Mouse (Mus musculus): Measurements from ENCODE around the gene Tmbim6. TPM values are rescaled to one million over a fixed set of nuclear protein-coding genes. Genes with fewer than 3 reads are reported as not detected.

Tmbim6 gene
- polyA plus RNA-seq (2014; fragmentation: Nextera tagmentation; extraction: Ambion mirVana), result 245 and 257 TPM in 2 replicates

GRCm38 (mm10) chr15:99392486-99393385 lies at the start of gene Tmbim6:
Gene Tmbim6, plus strand, starts transcription at chr15:99392882.
- peak; percentile 100 for ATAC-seq (ENCODE audit: low read depth)
- Histone ChIP-seq H3K27ac (ENCODE audit: low read depth, low read length) (peak within 1 kb of the TSS; percentile 90), H3K9me3 (ENCODE audit: control insufficient read depth, low read length) (no peaks in the 10 kb centered on the region), H3K9ac (replicated peaks; ENCODE audit: low read depth, low read length) (peak within 1 kb of the TSS; percentile 75), H3K36me3 (ENCODE audit: control insufficient read depth, insufficient read depth, low read length) (no peaks in the 10 kb centered on the region), H3K4me3 (ENCODE audit: low read depth, low read length) (peak within 1 kb of the TSS; percentile 83), H3K4me1 (ENCODE audit: control insufficient read depth, insufficient read depth, low read length) (peaks cover 31% of the 10 kb centered on the region), H3K27me3 (ENCODE audit: control insufficient read depth, insufficient read depth, low read length) (no peaks in the 10 kb centered on the region), H3K4me2 (ENCODE audit: low read depth, low read length) (peak within 1 kb of the TSS; percentile 92)
- WGBS, result 0% methylated on average over 50 of the region's 51 CpGs

GRCm38 (mm10) chr15:99343414-99344147 lies 49.1 kb upstream of the Tmbim6 start:
- Histone ChIP-seq H3K27me3 (ENCODE audit: control insufficient read depth, insufficient read depth, low read length) (no peaks in the 10 kb centered on the region), H3K36me3 (ENCODE audit: control insufficient read depth, insufficient read depth, low read length) (no peaks in the 10 kb centered on the region), H3K9ac (replicated peaks; ENCODE audit: low read depth, low read length) (no peak overlapping the region), H3K4me2 (ENCODE audit: low read depth, low read length) (no peak overlapping the region), H3K9me3 (ENCODE audit: control insufficient read depth, low read length) (no peaks in the 10 kb centered on the region), H3K4me3 (ENCODE audit: low read depth, low read length) (no peak overlapping the region), H3K4me1 (ENCODE audit: control insufficient read depth, insufficient read depth, low read length) (peaks cover 10% of the 10 kb centered on the region; the same call in 1 of the 2 replicates), H3K27ac (ENCODE audit: low read depth, low read length) (peak overlapping the region; percentile 60)
- peak; percentile 46; the same call in 1 of the 2 replicates for ATAC-seq (ENCODE audit: low read depth)
- WGBS, result 46% methylated on average over 5 of the region's 5 CpGs

GRCm38 (mm10) chr15:99344148-99344870 lies 48.4 kb upstream of the Tmbim6 start:
- peak overlapping the region; percentile 60 for H3K27ac ChIP-seq (ENCODE audit: low read depth, low read length)
- no peaks in the 10 kb centered on the region for H3K36me3 ChIP-seq (ENCODE audit: control insufficient read depth, insufficient read depth, low read length)
- no peak overlapping the region for H3K4me2 ChIP-seq (ENCODE audit: low read depth, low read length)
- no peaks in the 10 kb centered on the region for H3K27me3 ChIP-seq (ENCODE audit: control insufficient read depth, insufficient read depth, low read length)
- WGBS, result 76% methylated on average over 8 of the region's 8 CpGs
- peaks cover 10% of the 10 kb centered on the region; the same call in 1 of the 2 replicates for H3K4me1 ChIP-seq (ENCODE audit: control insufficient read depth, insufficient read depth, low read length)
- no peak for ATAC-seq (ENCODE audit: low read depth)
- H3K4me3 ChIP-seq (ENCODE audit: low read depth, low read length), result no peak overlapping the region
- H3K9ac ChIP-seq (replicated peaks; ENCODE audit: low read depth, low read length), result no peak overlapping the region
- H3K9me3 ChIP-seq (ENCODE audit: control insufficient read depth, low read length), result no peaks in the 10 kb centered on the region

- peaks cover 10% of the 10 kb centered on the region; the same call in 1 of the 2 replicates for H3K4me1 ChIP-seq (ENCODE audit: control insufficient read depth, insufficient read depth, low read length)
- no peaks in the 10 kb centered on the region for H3K9me3 ChIP-seq (ENCODE audit: control insufficient read depth, low read length)
- no peak overlapping the region for H3K9ac ChIP-seq (replicated peaks; ENCODE audit: low read depth, low read length)
- H3K4me2 ChIP-seq (ENCODE audit: low read depth, low read length), result no peak overlapping the region
- no peaks in the 10 kb centered on the region for H3K36me3 ChIP-seq (ENCODE audit: control insufficient read depth, insufficient read depth, low read length)
- H3K27me3 ChIP-seq (ENCODE audit: control insufficient read depth, insufficient read depth, low read length), result no peaks in the 10 kb centered on the region
- ATAC-seq (ENCODE audit: low read depth), result no peak
- no peak overlapping the region for H3K4me3 ChIP-seq (ENCODE audit: low read depth, low read length)
- 69% methylated on average over 4 of the region's 4 CpGs for WGBS
- no peak overlapping the region; the same call in 1 of the 2 replicates for H3K27ac ChIP-seq (ENCODE audit: low read depth, low read length)
Measured at GRCm38 (mm10) chr15:99344961-99345360, 47.7 kb upstream of the Tmbim6 start.

GRCm38 (mm10) chr15:99351610-99352009 lies 41.1 kb upstream of the Tmbim6 start:
- Histone ChIP-seq H3K27me3 (ENCODE audit: control insufficient read depth, insufficient read depth, low read length) (no peaks in the 10 kb centered on the region), H3K4me1 (ENCODE audit: control insufficient read depth, insufficient read depth, low read length) (no peaks in the 10 kb centered on the region), H3K36me3 (ENCODE audit: control insufficient read depth, insufficient read depth, low read length) (no peaks in the 10 kb centered on the region), H3K9me3 (ENCODE audit: control insufficient read depth, low read length) (no peaks in the 10 kb centered on the region), H3K4me3 (ENCODE audit: low read depth, low read length) (no peak overlapping the region), H3K4me2 (ENCODE audit: low read depth, low read length) (no peak overlapping the region), H3K27ac (ENCODE audit: low read depth, low read length) (no peak overlapping the region), H3K9ac (replicated peaks; ENCODE audit: low read depth, low read length) (no peak overlapping the region)
- WGBS, result 88% methylated on average over 6 of the region's 6 CpGs
- no peak for ATAC-seq (ENCODE audit: low read depth)

- Histone ChIP-seq H3K27ac (ENCODE audit: low read depth, low read length) (no peak overlapping the region), H3K4me1 (ENCODE audit: control insufficient read depth, insufficient read depth, low read length) (no peaks in the 10 kb centered on the region), H3K4me2 (ENCODE audit: low read depth, low read length) (no peak overlapping the region), H3K9ac (replicated peaks; ENCODE audit: low read depth, low read length) (no peak overlapping the region), H3K36me3 (ENCODE audit: control insufficient read depth, insufficient read depth, low read length) (no peaks in the 10 kb centered on the region), H3K9me3 (ENCODE audit: control insufficient read depth, low read length) (no peaks in the 10 kb centered on the region), H3K4me3 (ENCODE audit: low read depth, low read length) (no peak overlapping the region), H3K27me3 (ENCODE audit: control insufficient read depth, insufficient read depth, low read length) (no peaks in the 10 kb centered on the region)
- 77% methylated on average over 5 of the region's 5 CpGs for WGBS
- no peak for ATAC-seq (ENCODE audit: low read depth)
Measured at GRCm38 (mm10) chr15:99352306-99352705, 40.4 kb upstream of the Tmbim6 start.

GRCm38 (mm10) chr15:99355660-99356059 lies 37.0 kb upstream of the Tmbim6 start:
- Histone ChIP-seq H3K4me1 (ENCODE audit: control insufficient read depth, insufficient read depth, low read length) (no peaks in the 10 kb centered on the region), H3K9ac (replicated peaks; ENCODE audit: low read depth, low read length) (no peak overlapping the region), H3K27ac (ENCODE audit: low read depth, low read length) (no peak overlapping the region), H3K9me3 (ENCODE audit: control insufficient read depth, low read length) (no peaks in the 10 kb centered on the region), H3K36me3 (ENCODE audit: control insufficient read depth, insufficient read depth, low read length) (no peaks in the 10 kb centered on the region), H3K4me2 (ENCODE audit: low read depth, low read length) (no peak overlapping the region), H3K27me3 (ENCODE audit: control insufficient read depth, insufficient read depth, low read length) (no peaks in the 10 kb centered on the region), H3K4me3 (ENCODE audit: low read depth, low read length) (no peak overlapping the region)
- WGBS, result 75% methylated on average over 6 of the region's 6 CpGs
- ATAC-seq (ENCODE audit: low read depth), result no peak

- ATAC-seq (ENCODE audit: low read depth), result no peak
- Histone ChIP-seq H3K4me1 (ENCODE audit: control insufficient read depth, insufficient read depth, low read length) (no peaks in the 10 kb centered on the region), H3K36me3 (ENCODE audit: control insufficient read depth, insufficient read depth, low read length) (no peaks in the 10 kb centered on the region), H3K4me3 (ENCODE audit: low read depth, low read length) (no peak overlapping the region), H3K9me3 (ENCODE audit: control insufficient read depth, low read length) (no peaks in the 10 kb centered on the region), H3K4me2 (ENCODE audit: low read depth, low read length) (no peak overlapping the region), H3K27me3 (ENCODE audit: control insufficient read depth, insufficient read depth, low read length) (no peaks in the 10 kb centered on the region), H3K27ac (ENCODE audit: low read depth, low read length) (no peak overlapping the region), H3K9ac (replicated peaks; ENCODE audit: low read depth, low read length) (no peak overlapping the region)
- WGBS, result 73% methylated on average over 6 of the region's 6 CpGs
Measured at GRCm38 (mm10) chr15:99356462-99356861, 36.2 kb upstream of the Tmbim6 start.
